Mouse (Mus musculus) activated CD4-positive, CD25-positive, alpha-beta regulatory T cell, adult 4 months (primary cell): ENCODE data around the gene Gm5460. TPM values are rescaled to one million over a fixed set of nuclear protein-coding genes. Genes with fewer than 3 reads are reported as not detected.

ENCODE experiments used
- ATAC-seq: one replicate; pipeline ENCODE4 v1.8.0; 2017
- polyA plus RNA-seq, 2 experiments: library from polyadenylated mRNA; unstranded; fragments of 100-300 nt; shearing (Covaris generic); gene quantifications; one replicate each; pipeline ENCODE4 v1.2.1; 2017

Gm5460 gene
- polyA plus RNA-seq, 2 experiments from 2014 or later = not detected

DNA sequence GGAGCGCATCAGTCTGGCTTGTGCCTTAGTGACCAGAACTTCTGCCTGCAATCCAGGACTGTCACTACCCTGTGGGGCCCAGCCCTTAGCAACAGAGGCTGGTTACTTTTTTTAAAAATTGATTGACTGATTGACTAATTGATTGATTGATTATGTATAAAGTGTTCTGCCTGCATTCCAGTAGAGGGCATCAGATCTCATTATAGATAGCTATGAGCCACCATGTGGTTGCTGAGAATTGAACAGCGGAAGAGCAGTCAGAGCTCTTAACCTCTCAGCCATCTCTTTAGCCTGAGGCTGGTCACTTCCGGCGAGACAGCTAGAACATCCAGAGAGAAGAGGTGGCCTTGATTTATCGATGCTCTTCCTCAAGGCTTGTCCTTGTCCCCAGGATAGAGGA is 60.7 kb downstream of the Gm5460 start:
- no peak for ATAC-seq

DNA sequence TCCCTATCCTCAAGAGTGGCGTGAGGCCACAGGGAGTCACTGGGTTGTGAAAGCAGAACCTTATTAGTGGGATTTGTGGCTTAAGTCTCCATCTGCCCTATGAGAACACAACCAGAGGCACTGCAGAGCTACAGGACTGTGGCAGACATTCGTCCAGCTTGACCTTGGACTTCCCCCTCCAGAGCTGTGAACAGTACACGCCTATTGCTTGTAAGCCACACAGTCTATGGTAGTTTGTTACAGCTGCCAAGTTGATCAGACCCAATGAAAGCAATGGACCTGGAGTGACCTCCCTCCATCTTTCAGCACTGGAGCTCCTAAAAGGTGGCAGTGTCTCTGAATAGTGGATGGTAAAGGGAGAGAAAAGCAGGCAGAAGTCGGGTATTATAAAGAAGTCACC is 61.7 kb downstream of the Gm5460 start:
- no peak for ATAC-seq

DNA sequence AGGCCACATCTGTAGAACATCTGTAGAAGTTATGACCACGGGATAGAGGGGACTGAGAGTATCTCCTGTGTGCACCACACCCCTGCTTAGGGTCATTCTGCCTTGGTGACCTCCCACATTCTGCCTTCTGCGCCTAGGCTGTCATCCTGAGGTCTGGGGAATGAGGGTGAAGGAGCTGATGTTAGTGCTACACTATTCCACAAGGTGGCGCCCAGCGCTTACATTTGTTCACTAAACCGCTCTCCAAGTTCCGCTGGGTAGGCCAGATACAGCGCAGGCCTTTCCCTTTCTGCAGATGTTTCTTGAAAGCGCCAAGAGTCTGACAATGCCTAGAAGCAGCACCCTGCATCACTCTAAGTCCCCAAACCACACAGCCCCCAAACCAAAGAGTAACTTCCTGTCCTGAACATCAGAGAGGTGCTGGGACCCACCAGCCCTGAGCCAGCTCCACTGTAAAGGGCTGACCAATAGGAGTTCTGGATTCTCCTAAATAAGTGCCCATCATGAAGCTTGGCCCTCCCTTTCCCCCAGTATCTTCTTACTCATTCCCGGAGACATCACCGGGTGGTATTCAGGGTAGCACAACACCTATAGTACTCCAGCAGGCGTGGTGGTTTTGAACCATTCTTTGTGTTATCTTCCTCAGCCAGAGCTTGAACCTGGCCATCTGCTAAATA is 63.9 kb downstream of the Gm5460 start:
- no peak for ATAC-seq

DNA sequence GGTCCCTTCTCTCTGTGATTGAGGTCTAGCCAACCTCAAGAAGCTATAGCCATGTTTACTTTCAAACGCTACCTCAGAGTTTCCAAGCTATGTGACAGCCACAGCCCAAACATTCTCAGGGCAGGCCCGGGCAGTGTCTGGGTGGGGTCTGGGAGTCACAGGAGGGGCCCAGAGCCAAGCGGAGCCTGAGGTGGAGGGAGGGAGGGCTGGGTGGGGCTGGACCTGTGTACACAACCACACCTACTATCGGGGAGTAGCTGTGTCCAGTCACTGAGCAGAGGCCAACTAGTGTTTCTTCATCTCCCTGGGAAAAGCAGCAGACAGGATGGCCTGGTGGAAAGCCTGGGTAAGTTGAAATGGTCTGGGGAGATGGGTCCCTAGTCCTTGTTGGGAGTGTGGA is 69.2 kb downstream of the Gm5460 start, which contains the start of gene Anxa8:
Gene Anxa8, plus strand, starts transcription at position 251 of the 400 bp plus-strand sequence.
- no peak for ATAC-seq

DNA sequence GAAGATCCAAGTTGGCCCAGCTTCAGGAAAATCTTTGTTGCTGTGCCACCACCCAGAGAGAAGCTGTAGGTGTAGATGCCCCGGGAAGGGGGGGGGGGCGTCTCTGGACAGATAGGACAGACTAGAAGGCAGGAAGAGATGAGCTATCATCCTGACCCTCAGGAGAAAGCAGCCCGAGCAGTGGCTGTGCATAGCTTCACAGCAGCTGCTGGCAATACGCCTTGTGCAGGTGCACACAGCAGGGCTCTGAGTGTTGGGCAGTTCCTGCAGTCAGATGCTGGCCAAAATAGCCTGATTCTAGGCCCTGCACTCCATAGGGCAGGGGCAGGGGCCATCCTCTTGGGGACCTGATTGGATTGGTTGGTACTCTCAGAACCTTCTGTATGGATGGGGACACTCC is 70.2 kb downstream of the Gm5460 start:
- ATAC-seq = no peak

DNA sequence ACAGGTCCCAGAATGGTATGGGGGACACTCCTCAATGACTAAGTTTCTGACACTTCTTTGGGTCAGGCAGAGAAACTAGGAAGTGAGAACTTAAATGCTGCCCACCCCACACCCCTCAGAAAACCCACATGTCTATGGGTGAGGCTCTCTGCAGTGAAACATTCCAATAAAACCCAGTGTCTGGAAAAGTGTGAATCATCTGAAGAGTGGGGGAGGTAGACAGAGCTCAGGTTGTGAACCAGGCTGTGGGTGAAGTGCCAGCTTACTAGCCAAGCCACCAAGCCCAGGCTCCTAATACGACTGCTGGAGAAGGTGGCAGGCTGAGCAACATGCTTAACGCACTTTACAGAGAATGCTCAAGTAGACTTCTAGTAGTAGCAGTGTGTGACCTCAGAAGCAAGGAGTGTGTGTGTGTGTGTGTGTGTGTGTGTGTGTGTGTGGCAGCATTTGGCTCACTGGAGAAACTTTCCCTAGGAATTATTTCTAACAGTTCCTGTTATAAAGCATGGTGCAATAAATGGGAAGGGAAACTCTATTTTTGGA is 71.4 kb downstream of the Gm5460 start:
- ATAC-seq = no peak

GRCm38 (mm10) chr14:34089796-34090195 is 73.2 kb downstream of the Gm5460 start:
- no peak for ATAC-seq

DNA sequence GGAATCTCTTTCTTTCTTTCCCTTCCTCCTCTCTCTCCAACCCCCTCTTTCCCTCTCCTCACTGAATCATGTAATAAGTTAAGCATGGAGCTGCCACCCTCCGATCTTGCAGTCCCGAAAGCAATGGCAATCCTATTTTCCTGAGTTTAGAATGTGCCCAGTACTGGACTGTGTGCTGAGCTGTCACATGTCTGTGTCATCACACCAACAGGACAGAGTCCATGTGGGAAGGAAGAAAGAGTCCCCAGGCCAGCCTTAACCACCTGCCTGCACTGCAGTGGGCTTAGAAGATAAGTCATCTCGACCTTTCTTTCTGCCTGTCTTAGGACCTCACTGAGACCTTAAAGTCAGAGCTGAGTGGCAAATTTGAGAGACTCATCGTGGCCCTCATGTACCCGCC is 74.9 kb downstream of the Gm5460 start:
- ATAC-seq = no peak

DNA sequence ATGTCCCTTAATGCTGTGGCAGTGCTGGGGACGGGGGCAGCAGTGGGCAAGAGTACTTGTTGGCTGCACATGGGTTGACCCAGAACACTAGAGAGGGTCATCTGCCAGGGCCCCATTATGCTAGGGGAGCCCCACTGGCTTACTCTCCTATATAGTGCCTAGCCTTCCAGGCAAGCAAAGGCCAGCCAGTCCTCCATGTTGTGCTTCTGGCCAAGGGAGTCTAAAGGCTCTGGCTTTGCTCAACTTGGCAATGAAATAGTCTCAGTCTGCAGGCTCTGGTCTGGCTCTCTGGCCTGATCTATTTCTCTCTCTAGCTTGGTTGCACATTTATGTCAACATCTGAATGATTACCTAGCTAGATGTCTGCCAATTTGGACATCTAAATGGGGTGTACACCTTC is 76.3 kb downstream of the Gm5460 start:
- no peak for ATAC-seq

GRCm38 (mm10) chr14:34096161-34096560 is 79.6 kb downstream of the Gm5460 start:
- ATAC-seq = no peak

Other genes starting within 250 kb of the Gm5460 start
- not detected for gene Gdf10, start 93.2 kb upstream of the Gm5460 start, polyA plus RNA-seq
- gene Gdf2, start 75.7 kb upstream of the Gm5460 start, polyA plus RNA-seq = not detected
- not detected for gene Rbp3, start 62.8 kb upstream of the Gm5460 start, polyA plus RNA-seq
- gene Zfp488, start 38.0 kb upstream of the Gm5460 start, polyA plus RNA-seq = not detected
- not detected for gene Gm30083, start 1.6 kb upstream of the Gm5460 start, polyA plus RNA-seq
- not detected for gene Antxrl, start 35.9 kb downstream of the Gm5460 start, polyA plus RNA-seq
- not detected for gene Anxa8, start 69.2 kb downstream of the Gm5460 start, polyA plus RNA-seq
- gene A630023A22Rik, start 86.0 kb downstream of the Gm5460 start, polyA plus RNA-seq = not detected
- gene Npy4r, start 135.7 kb downstream of the Gm5460 start, polyA plus RNA-seq = not detected
- not detected for gene Gprin2, start 184.9 kb downstream of the Gm5460 start, polyA plus RNA-seq
- under 1 TPM in 1 of 2 experiments, not detected in 1; 0.19 TPM for gene Syt15, start 202.8 kb downstream of the Gm5460 start, polyA plus RNA-seq